Mouse (Mus musculus): ENCODE results near the gene Ncbp1.

GRCm38 (mm10) chr4:46100539-46100938, 37.9 kb upstream of the Ncbp1 start:
- TF ChIP-seq POLR2A (IDR thresholded peaks at IDR 0.05; ENCODE audit: low read depth, low read length) (no peak), CTCF (conservative IDR thresholded peaks at IDR 0.05; ENCODE audit: insufficient read depth, insufficient read length, low read depth, low read length) (no peak)

Measured in kidney, adult 2 months (tissue).